Mouse (Mus musculus) MEL (cell line): Measurements from ENCODE around the gene Drc3. TPM values are rescaled to one million over a fixed set of nuclear protein-coding genes. Genes with fewer than 3 reads are reported as not detected.
A peak's percentile ranks its signal among the peaks of the same experiment; 100 is the strongest.

Source experiments
- DNase-seq: peaks from one replicate; pipeline ENCODE4 v3.0.0; 2011; ENCODE audit warnings: low read depth, low spot score
- H3K27ac ChIP-seq: 2 replicates; pipeline ENCODE4 v1.5.1; 2012; ENCODE audit warnings: low read depth, mild to moderate bottlenecking, control low read depth, low read length, moderate library complexity; ENCODE audit not compliant: control insufficient read depth
- H3K27me3 ChIP-seq, 2 experiments: fragments of 150-350 bp in 1 of 2; sonication (generic) in 1 of 2; 2 replicates each; pipeline ENCODE4 v1.6.1; 2012; ENCODE audit warnings: low read length in 2 of 2, mild to moderate bottlenecking in 2 of 2, improper control_type of control experiment in 1 of 2, moderate library complexity in 1 of 2; ENCODE audit not compliant: insufficient read depth in 2 of 2, control insufficient read depth in 1 of 2
- H3K36me3 ChIP-seq, 2 experiments: 2 replicates each; pipeline ENCODE4 v1.6.1; 2012 to 2014; ENCODE audit warnings: low read length in 2 of 2, improper control_type of control experiment in 1 of 2, inconsistent platforms in 1 of 2, mild to moderate bottlenecking in 1 of 2; ENCODE audit not compliant: insufficient read depth in 2 of 2, control insufficient read depth in 1 of 2
- H3K4me1 ChIP-seq, 2 experiments: fragments of 150-350 bp in 1 of 2; sonication (generic) in 1 of 2; 2 replicates each; pipeline ENCODE4 v1.6.1; 2012; ENCODE audit warnings: low read length in 2 of 2, improper control_type of control experiment in 1 of 2, mild to moderate bottlenecking in 1 of 2; ENCODE audit not compliant: insufficient read depth in 2 of 2, control insufficient read depth in 1 of 2
- H3K4me3 ChIP-seq, 2 experiments: fragments of 150-350 bp in 1 of 2; sonication (generic) in 1 of 2; 2 replicates each; pipeline ENCODE4 v1.5.1; 2012; ENCODE audit warnings: low read depth in 2 of 2, low read length in 2 of 2, mild to moderate bottlenecking in 2 of 2, moderate library complexity in 2 of 2, control low read depth in 1 of 2, improper control_type of control experiment in 1 of 2; ENCODE audit not compliant: control insufficient read depth in 1 of 2, insufficient read depth in 1 of 2
- H3K79me2 ChIP-seq: 2 replicates; pipeline ENCODE4 v1.6.1; 2012; ENCODE audit warnings: mild to moderate bottlenecking, low read length, moderate library complexity; ENCODE audit not compliant: control insufficient read depth, poor library complexity, insufficient read depth
- H3K9ac ChIP-seq: 2 replicates; pipeline ENCODE4 v1.6.1; 2012; ENCODE audit warnings: low read depth, mild to moderate bottlenecking, control low read depth, low read length, moderate library complexity; ENCODE audit not compliant: control insufficient read depth, poor library complexity, severe bottlenecking
- H3K9me3 ChIP-seq: fragments of 150-350 bp; sonication (generic); replicated peaks from 2 replicates; pipeline ENCODE4 v1.6.1; 2012; ENCODE audit warnings: mild to moderate bottlenecking, low read length, improper control_type of control experiment, moderate library complexity; ENCODE audit not compliant: insufficient read depth
- BHLHE40 ChIP-seq: IDR thresholded peaks from 2 replicates; pipeline ENCODE4 v1.6.1; 2012; ENCODE audit warnings: low read depth, mild to moderate bottlenecking, inconsistent platforms, low read length, improper control_type of control experiment, borderline replicate concordance
- CHD1 ChIP-seq: IDR thresholded peaks from 2 replicates; pipeline ENCODE4 v1.6.1; 2012; ENCODE audit warnings: low read depth, mild to moderate bottlenecking, inconsistent platforms, low read length, improper control_type of control experiment
- CTCF ChIP-seq, 3 experiments: IDR thresholded peaks in 2 of 3; conservative IDR thresholded peaks in 1 of 3; 2 replicates each; pipeline ENCODE4 v1.5.1; 2011 to 2012; ENCODE audit warnings: low read length in 3 of 3, low read depth in 2 of 3, mild to moderate bottlenecking in 2 of 3, improper control_type of control experiment in 1 of 3, inconsistent platforms in 1 of 3, mixed read lengths in 1 of 3, moderate library complexity in 1 of 3; ENCODE audit not compliant: control insufficient read depth in 1 of 3, insufficient read depth in 1 of 3, poor library complexity in 1 of 3, severe bottlenecking in 1 of 3
- EP300 ChIP-seq, 2 experiments: IDR thresholded peaks; 2 replicates each; pipeline ENCODE4 v1.6.1; 2011; ENCODE audit warnings: improper control_type of control experiment in 2 of 2, low read length in 2 of 2, low read depth in 1 of 2, mild to moderate bottlenecking in 1 of 2
- ETS1 ChIP-seq: IDR thresholded peaks from 2 replicates; pipeline ENCODE4 v1.6.1; 2012; ENCODE audit warnings: low read depth, mild to moderate bottlenecking, inconsistent platforms, low read length, improper control_type of control experiment, moderate library complexity
- GABPA ChIP-seq: IDR thresholded peaks from 2 replicates; pipeline ENCODE4 v1.6.1; 2012; ENCODE audit warnings: low read depth, mild to moderate bottlenecking, inconsistent platforms, low read length, improper control_type of control experiment, moderate library complexity
- GATA1 ChIP-seq: IDR thresholded peaks from 2 replicates; pipeline ENCODE4 v1.6.1; 2011; ENCODE audit warnings: low read depth, low read length, improper control_type of control experiment
- MAZ ChIP-seq: IDR thresholded peaks from 2 replicates; pipeline ENCODE4 v1.6.1; 2012; ENCODE audit warnings: low read depth, mild to moderate bottlenecking, inconsistent platforms, low read length, improper control_type of control experiment
- MEF2A ChIP-seq: IDR thresholded peaks from 2 replicates; pipeline ENCODE4 v1.6.1; 2014; ENCODE audit warnings: low read depth, mild to moderate bottlenecking, inconsistent platforms, low read length, improper control_type of control experiment; ENCODE audit not compliant: poor library complexity, insufficient replicate concordance, severe bottlenecking; ENCODE audit errors: extremely low read depth
- MYB ChIP-seq: IDR thresholded peaks from 2 replicates; pipeline ENCODE4 v1.6.1; 2011; ENCODE audit warnings: mild to moderate bottlenecking, low read depth, low read length, improper control_type of control experiment
- RCOR1 ChIP-seq: IDR thresholded peaks from 2 replicates; pipeline ENCODE4 v1.6.1; 2012; ENCODE audit warnings: low read depth, mild to moderate bottlenecking, inconsistent platforms, low read length, improper control_type of control experiment
- TCF12 ChIP-seq: IDR thresholded peaks from 2 replicates; pipeline ENCODE4 v1.6.1; 2014; ENCODE audit warnings: low read depth, mild to moderate bottlenecking, inconsistent platforms, low read length, improper control_type of control experiment, moderate library complexity
- UBTF ChIP-seq: IDR thresholded peaks from 2 replicates; pipeline ENCODE4 v1.6.1; 2012; ENCODE audit warnings: low read depth, mild to moderate bottlenecking, inconsistent platforms, low read length, improper control_type of control experiment, moderate library complexity, borderline replicate concordance; ENCODE audit not compliant: insufficient read depth
- USF2 ChIP-seq, 2 experiments: IDR thresholded peaks; 2 replicates each; pipeline ENCODE4 v1.6.1; 2011 to 2012; ENCODE audit warnings: improper control_type of control experiment in 2 of 2, low read length in 2 of 2, borderline replicate concordance in 1 of 2, inconsistent platforms in 1 of 2, low read depth in 1 of 2, mild to moderate bottlenecking in 1 of 2; ENCODE audit not compliant: insufficient read depth in 1 of 2
- ZKSCAN1 ChIP-seq: IDR thresholded peaks from 2 replicates; pipeline ENCODE4 v1.6.1; 2012; ENCODE audit warnings: low read depth, mild to moderate bottlenecking, inconsistent platforms, low read length, improper control_type of control experiment, moderate library complexity
- ZNF384 ChIP-seq: IDR thresholded peaks from 2 replicates; pipeline ENCODE4 v1.6.1; 2012; ENCODE audit warnings: low read depth, mild to moderate bottlenecking, inconsistent platforms, low read length, improper control_type of control experiment
- polyA plus RNA-seq, 2 experiments: library from polyadenylated mRNA; stranded (reverse) in 1 of 2; unstranded in 1 of 2; fragments of >175 nt in 1 of 2; fragments of >200 nt in 1 of 2; gene quantifications; 2 replicates each; pipeline versions ENCODE4 v1.2.1 to v1.2.4; 2012; ENCODE audit warnings: low replicate concordance in 2 of 2, low read depth in 1 of 2; ENCODE audit not compliant: insufficient read length in 2 of 2, insufficient read depth in 1 of 2, missing spikeins in 1 of 2
- total RNA-seq: library from RNA; depleted of rRNA; stranded (reverse); fragments of 300-350 nt; gene quantifications from 2 replicates; pipeline ENCODE4 v1.2.3, GENCODE M21; 2012

Drc3 gene
- total and polyA plus RNA-seq, 3 experiments = 0.69 to 0.91 TPM; not detected in 1

DNA sequence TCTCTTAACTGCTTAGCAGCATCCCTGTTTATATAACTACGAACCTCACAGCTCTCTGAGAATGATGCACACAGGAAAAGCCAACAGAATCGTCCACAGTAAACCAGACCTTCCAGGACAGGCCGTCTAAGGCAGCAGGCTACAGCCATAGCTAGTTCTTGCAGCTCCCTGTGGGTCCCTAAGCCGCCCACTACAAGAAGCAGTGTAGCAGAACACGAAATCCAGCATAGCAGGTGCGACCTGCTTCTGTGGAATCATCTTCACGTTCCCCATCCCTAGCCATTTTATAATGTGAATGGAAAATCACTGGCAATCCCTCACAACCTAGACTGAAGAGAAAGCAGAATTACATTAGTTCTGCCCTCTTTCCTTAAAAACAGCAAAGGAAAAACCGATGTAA lies 36.2 kb upstream of the Drc3 start:
- H3K9me3 ChIP-seq = no peaks in the 10 kb centered on the region
- H3K79me2 ChIP-seq = no peaks in the 10 kb centered on the region
- H3K27ac ChIP-seq = no peak overlapping the region
- H3K36me3 ChIP-seq = peaks cover 0 to 4% of the 10 kb centered on the region in 2 experiments; a peak in 1 of 4 replicates
- no peak overlapping the region for H3K9ac ChIP-seq
- no peak overlapping the region for H3K4me3 ChIP-seq
- no peak for DNase-seq
- TF ChIP-seq GATA1 = no peak
- TF ChIP-seq ZNF384 = no peak
- no peak for TF ChIP-seq TCF12
- no peak for TF ChIP-seq MEF2A
- no peak for TF ChIP-seq ZKSCAN1
- TF ChIP-seq UBTF = no peak
- TF ChIP-seq CHD1 = no peak
- no peak for TF ChIP-seq GABPA
- no peak for TF ChIP-seq CTCF (IDR thresholded peaks at IDR 0.05 in 2 of 3, conservative IDR thresholded peaks at IDR 0.05 in 1 of 3; ENCODE audit: control insufficient read depth in 1 of 3, insufficient read depth in 1 of 3, low read depth in 2 of 3, low read length in 3 of 3, poor library complexity in 1 of 3, severe bottlenecking in 1 of 3)
- no peak for TF ChIP-seq MAZ
- no peak for TF ChIP-seq RCOR1
- H3K27me3 ChIP-seq = no peaks in the 10 kb centered on the region
- peaks cover 5% of the 10 kb centered on the region in 2 experiments for H3K4me1 ChIP-seq

DNA sequence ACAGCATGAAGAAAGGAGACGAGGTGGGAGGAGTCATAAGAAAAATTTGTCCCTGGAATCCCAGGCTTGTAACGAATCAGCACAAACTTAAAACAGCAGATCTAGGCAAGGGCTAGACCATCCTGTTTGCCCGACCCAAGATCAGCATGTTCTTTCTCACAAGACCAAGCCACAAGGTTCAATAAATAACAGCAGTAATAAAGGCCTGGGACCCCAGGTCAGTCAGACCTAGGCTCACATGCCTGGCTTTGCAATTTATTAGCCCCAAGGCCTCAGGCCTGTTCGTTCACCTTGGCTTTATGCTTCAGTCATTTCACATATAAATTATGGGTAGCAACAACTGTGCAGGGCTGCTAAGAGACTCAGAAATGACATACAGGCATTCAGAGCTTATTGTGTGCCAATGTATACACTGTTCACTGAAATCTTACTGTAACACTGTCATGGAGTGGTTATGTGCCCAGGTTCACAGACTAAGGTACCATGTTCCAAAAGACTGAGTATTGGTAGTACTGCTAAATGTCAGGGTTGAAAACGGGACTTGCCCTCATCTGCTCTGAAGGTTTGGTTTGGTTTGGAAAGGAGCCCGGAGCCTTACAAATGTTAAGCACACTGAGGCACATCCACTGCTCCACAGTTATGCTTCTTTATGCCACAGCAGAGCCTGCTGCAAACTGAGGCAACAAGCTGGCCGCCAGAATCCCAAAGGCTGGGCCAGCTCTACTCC lies 35.6 kb upstream of the Drc3 start:
- Histone ChIP-seq H3K36me3 (peaks cover 0 to 4% of the 10 kb centered on the region in 2 experiments; a peak in 1 of 4 replicates), H3K27ac (no peak overlapping the region)
- TF ChIP-seq BHLHE40 = no peak

GRCm38 (mm10) chr11:60318716-60319115 lies 34.4 kb upstream of the Drc3 start:
- H3K9ac ChIP-seq = no peak overlapping the region
- peak; percentile 60 for DNase-seq
- TF ChIP-seq MYB = peak; percentile 28; the same call in 1 of the 2 replicates
- TF ChIP-seq USF2 (IDR thresholded peaks at IDR 0.05; ENCODE audit: borderline replicate concordance in 1 of 2, insufficient read depth in 1 of 2, low read depth in 1 of 2, low read length in 2 of 2) = no peak
- 0 out of 2 replicates have a peak, but pooled peaks have one; percentile 12 for TF ChIP-seq ETS1
- peak; percentile 27 to 46; a peak in 2 of 4 replicates for TF ChIP-seq EP300 (IDR thresholded peaks at IDR 0.05; ENCODE audit: low read depth in 1 of 2, low read length in 2 of 2)
- H3K79me2 ChIP-seq = no peaks in the 10 kb centered on the region
- no peak overlapping the region for H3K4me3 ChIP-seq
- no peaks in the 10 kb centered on the region for H3K9me3 ChIP-seq
- H3K27me3 ChIP-seq = no peaks in the 10 kb centered on the region
- no peak overlapping the region for H3K27ac ChIP-seq
- peaks cover 0 to 4% of the 10 kb centered on the region in 2 experiments; a peak in 1 of 4 replicates for H3K36me3 ChIP-seq
- H3K4me1 ChIP-seq = peaks cover 5% of the 10 kb centered on the region in 2 experiments

More for the DNA sequence above, 35.6 kb upstream of the Drc3 start:
- H3K9ac ChIP-seq = no peak overlapping the region
- peaks cover 5% of the 10 kb centered on the region in 2 experiments for H3K4me1 ChIP-seq
- no peaks in the 10 kb centered on the region for H3K27me3 ChIP-seq
- H3K4me3 ChIP-seq = no peak overlapping the region
- no peaks in the 10 kb centered on the region for H3K9me3 ChIP-seq
- H3K79me2 ChIP-seq = no peaks in the 10 kb centered on the region
- no peak for DNase-seq
